In genomic region chr7:134775671-134776070, GRCm38 (mm10) we compare ENCODE assay signal across 13 mouse cellular contexts.
DNase-seq lines count a peak whose midpoint lies in the region; ATAC-seq and TF ChIP-seq lines count a peak whose summit lies in the region.
"Had no signal": no experiment of that assay in that cellular context is flagged by ENCODE, and none has a peak within 500 bp of the region (broad histone marks: within the 10 kb centered on the region; RNA-seq: fewer than 3 reads in every experiment).

No protein-coding gene starts in this region.

- H3K36me3 ChIP-seq in midbrain, embryonic 16.5 days (ENCODE audit: control insufficient read depth, insufficient read depth, low read length), result no peaks in the 10 kb centered on the region
- no peaks in the 10 kb centered on the region for H3K36me3 ChIP-seq in hindbrain, embryonic 13.5 days

- H3K4me3 ChIP-seq in midbrain, embryonic 16.5 days (ENCODE audit: low read depth, low read length), result no peak overlapping the region
- no peak overlapping the region for H3K4me3 ChIP-seq in hindbrain, embryonic 13.5 days
- H3K4me3 ChIP-seq: neural tube, embryonic 12.5 days had no signal

- peak; percentile 32 to 72 for DNase-seq in layer of hippocampus, adult 18-20 months (ENCODE audit: low spot score in 2 of 2)
- no peak for DNase-seq in layer of hippocampus, postnatal 10 days (ENCODE audit: low spot score in 2 of 2)
- no peak for DNase-seq in Patski (ENCODE audit: low read depth, low spot score)
- DNase-seq in adipocyte (ENCODE audit: low spot score), result no peak
- DNase-seq: kidney, adult 11 months; liver; lung, postnatal 36 days; thymus, postnatal 36 days had no signal

- H3K27ac ChIP-seq in midbrain, embryonic 16.5 days (ENCODE audit: low read length), result peak overlapping the region; percentile 75; the same call in 1 of the 2 replicates
- H3K27ac ChIP-seq in hindbrain, embryonic 13.5 days, result no peak overlapping the region
- H3K27ac ChIP-seq: neural tube, embryonic 12.5 days had no signal

- POLR2A ChIA-PET in Patski (lab: Charles Lee), result interaction anchor here (0.6 kb wide), 1 partner anchor 556 kb away, joined by 3 read pairs; no protein-coding TSS in a partner anchor

- in situ Hi-C loops in Patski (cut with MboI; ENCODE audit: low pct_unique_long_range_greater_than_20kb), result no loop called here

- H3K9me3 ChIP-seq in midbrain, embryonic 16.5 days (replicated peaks; ENCODE audit: control insufficient read depth, low read length, poor library complexity, severe bottlenecking), result no peaks in the 10 kb centered on the region
- H3K9me3 ChIP-seq in hindbrain, embryonic 13.5 days, result no peaks in the 10 kb centered on the region
- H3K9me3 ChIP-seq: neural tube, embryonic 12.5 days had no signal

- H3K27me3 ChIP-seq in Patski, result no peaks in the 10 kb centered on the region
- no peaks in the 10 kb centered on the region for H3K27me3 ChIP-seq in midbrain, embryonic 16.5 days (ENCODE audit: control insufficient read depth, insufficient read depth, low read depth, low read length)
- H3K27me3 ChIP-seq in hindbrain, embryonic 13.5 days, result no peaks in the 10 kb centered on the region
- H3K27me3 ChIP-seq: neural tube, embryonic 12.5 days had no signal

- peak; percentile 48 for ATAC-seq in Patski
- ATAC-seq in frontal cortex, adult (ENCODE audit: low TSS enrichment), result peak; percentile 85
- ATAC-seq in midbrain, embryonic 16.5 days, result no peak
- no peak for ATAC-seq in granulocyte monocyte progenitor cell, adult 5-6 weeks (replicated peaks; ENCODE audit: poor library complexity, severe bottlenecking)
- no peak for ATAC-seq in hindbrain, embryonic 13.5 days (ENCODE audit: low FRiP score)

- CTCF ChIA-PET in Patski (lab: Charles Lee), result interaction anchor here (1.2 to 1.9 kb wide), 3 partner anchors 10 to 23 kb away, joined by 3 to 5 read pairs (median 5); no protein-coding TSS in a partner anchor

- peak; percentile 48 for TF ChIP-seq CTCF in Patski (IDR thresholded peaks at IDR 0.05)

- no peak overlapping the region for H3K4me2 ChIP-seq in midbrain, embryonic 16.5 days (ENCODE audit: low read length)
- H3K4me2 ChIP-seq in hindbrain, embryonic 13.5 days, result no peak overlapping the region
- H3K4me2 ChIP-seq: neural tube, embryonic 12.5 days had no signal

- no peak overlapping the region for H3K9ac ChIP-seq in midbrain, embryonic 16.5 days (ENCODE audit: low read depth, low read length)
- H3K9ac ChIP-seq in hindbrain, embryonic 13.5 days, result no peak overlapping the region
- H3K9ac ChIP-seq: neural tube, embryonic 12.5 days had no signal

- H3K4me1 ChIP-seq in midbrain, embryonic 16.5 days (ENCODE audit: control insufficient read depth, insufficient read depth, low read length), result peaks cover 30% of the 10 kb centered on the region
- peaks cover 34% of the 10 kb centered on the region for H3K4me1 ChIP-seq in hindbrain, embryonic 13.5 days (replicated peaks)

- 69% methylated on average over 10 of the region's 10 CpGs for WGBS in midbrain, embryonic 16.5 days
- WGBS in hindbrain, embryonic 13.5 days, result 82% methylated on average over 10 of the region's 10 CpGs

Comparison
In these comparisons a context has a peak if more than half of its experiments do, and no peak if none do; other contexts are left out.
1. DNase-seq: peak in layer of hippocampus, adult 18-20 months (2 of 2); none in layer of hippocampus, postnatal 10 days (0 of 2), Patski (single experiment) and adipocyte (single experiment).
2. ATAC-seq: peak in Patski (single experiment) and frontal cortex, adult (single experiment); none in midbrain, embryonic 16.5 days (single experiment), granulocyte monocyte progenitor cell, adult 5-6 weeks (single experiment) and hindbrain, embryonic 13.5 days (single experiment).